Mouse (Mus musculus) ES-E14 (cell line): ENCODE data around the gene Nsmf. TPM values are rescaled to one million over a fixed set of nuclear protein-coding genes. Genes with fewer than 3 reads are reported as not detected.

Experiments used
- DNase-seq: peaks from one replicate; pipeline ENCODE4 v3.0.0-alpha.2; 2013; ENCODE audit warnings: low read depth, low spot score
- H3K27ac ChIP-seq: 2 replicates; pipeline ENCODE4 v1.5.1; 2012; ENCODE audit warnings: low read depth, mild to moderate bottlenecking, low read length, moderate library complexity, mixed read lengths; ENCODE audit not compliant: poor library complexity, insufficient read depth, severe bottlenecking
- H3K36me3 ChIP-seq: 2 replicates; pipeline ENCODE4 v1.6.1; 2012; ENCODE audit warnings: mild to moderate bottlenecking, low read length, moderate library complexity, mixed read lengths; ENCODE audit not compliant: control insufficient read depth, poor library complexity, insufficient read depth, severe bottlenecking
- H3K4me1 ChIP-seq, 2 experiments: fragments of 150-350 bp in 1 of 2; sonication (generic) in 1 of 2; 2 replicates each; pipeline ENCODE4 v1.6.1; 2012; ENCODE audit warnings: low read length in 2 of 2, mild to moderate bottlenecking in 1 of 2, mixed read lengths in 1 of 2; ENCODE audit not compliant: control insufficient read depth in 2 of 2, insufficient read depth in 2 of 2, poor library complexity in 1 of 2
- H3K4me3 ChIP-seq, 2 experiments: fragments of 150-350 bp in 1 of 2; sonication (generic) in 1 of 2; 2 replicates each; pipeline ENCODE4 v1.5.1; 2012; ENCODE audit warnings: low read length in 2 of 2, low read depth in 1 of 2, mild to moderate bottlenecking in 1 of 2, mixed read lengths in 1 of 2; ENCODE audit not compliant: insufficient read depth in 1 of 2, poor library complexity in 1 of 2, severe bottlenecking in 1 of 2
- H3K9ac ChIP-seq: 2 replicates; pipeline ENCODE4 v1.6.1; 2012; ENCODE audit warnings: low read depth, mild to moderate bottlenecking, low read length, mixed read lengths; ENCODE audit not compliant: poor library complexity, insufficient read depth, severe bottlenecking
- H3K9me3 ChIP-seq: fragments of 150-350 bp; sonication (generic); 2 replicates; pipeline ENCODE4 v1.6.1; 2012; ENCODE audit warnings: low read depth, mild to moderate bottlenecking, low read length; ENCODE audit not compliant: control insufficient read depth, insufficient read depth
- CHD2 ChIP-seq: IDR thresholded peaks from 2 replicates; pipeline ENCODE4 v1.6.1; 2014; ENCODE audit warnings: mild to moderate bottlenecking, low read depth, low read length, inconsistent platforms
- HCFC1 ChIP-seq: IDR thresholded peaks from 2 replicates; pipeline ENCODE4 v1.6.1; 2012; ENCODE audit warnings: low read length, inconsistent platforms, borderline replicate concordance; ENCODE audit not compliant: insufficient read depth
- MAFK ChIP-seq: IDR thresholded peaks from 2 replicates; pipeline ENCODE4 v1.6.1; 2014; ENCODE audit warnings: mild to moderate bottlenecking, low read depth, low read length, inconsistent platforms; ENCODE audit not compliant: insufficient read depth
- ZC3H11A ChIP-seq: IDR thresholded peaks from 2 replicates; pipeline ENCODE4 v1.6.1; 2012; ENCODE audit warnings: low read depth, mild to moderate bottlenecking, inconsistent platforms, low read length, borderline replicate concordance
- ZNF384 ChIP-seq: IDR thresholded peaks from 2 replicates; pipeline ENCODE4 v1.6.1; 2012; ENCODE audit warnings: low read depth, low read length, inconsistent platforms
- in situ Hi-C, 2 experiments: fragments of 600-800 bp; cut with MboI; formaldehyde crosslinking; loops; one replicate each; pipeline ENCODE4 v1.15.1; 2025; ENCODE audit warnings: low sequenced_read_pairs in 2 of 2, inconsistent platforms in 1 of 2; ENCODE audit not compliant: unreplicated experiment in 2 of 2
- total RNA-seq: library from RNA; depleted of rRNA; stranded (reverse); fragments of 300-350 nt; gene quantifications from 2 replicates; pipeline ENCODE4 v1.2.3, GENCODE M21; 2012

The Nsmf gene
- total RNA-seq, 1 experiment: 9.3 TPM

- TF ChIP-seq ZC3H11A (no peak), MAFK (no peak), CHD2 (no peak), ZNF384 (no peak), HCFC1 (no peak)
- H3K4me1 ChIP-seq: peaks cover 0 to 7% of the 10 kb centered on the region in 2 experiments; a peak in 1 of 4 replicates
- H3K27ac ChIP-seq: no peak overlapping the region
- H3K4me3 ChIP-seq: no peak overlapping the region
- in situ Hi-C loops: no loop called here
- no peak for DNase-seq
- no peak overlapping the region for H3K9ac ChIP-seq
- peaks cover 3% of the 10 kb centered on the region; the same call in 1 of the 2 replicates for H3K36me3 ChIP-seq
- H3K9me3 ChIP-seq: no peaks in the 10 kb centered on the region
Measured at GRCm38 (mm10) chr2:25053101-25053500, 1.1 kb upstream of the Nsmf start.

DNA sequence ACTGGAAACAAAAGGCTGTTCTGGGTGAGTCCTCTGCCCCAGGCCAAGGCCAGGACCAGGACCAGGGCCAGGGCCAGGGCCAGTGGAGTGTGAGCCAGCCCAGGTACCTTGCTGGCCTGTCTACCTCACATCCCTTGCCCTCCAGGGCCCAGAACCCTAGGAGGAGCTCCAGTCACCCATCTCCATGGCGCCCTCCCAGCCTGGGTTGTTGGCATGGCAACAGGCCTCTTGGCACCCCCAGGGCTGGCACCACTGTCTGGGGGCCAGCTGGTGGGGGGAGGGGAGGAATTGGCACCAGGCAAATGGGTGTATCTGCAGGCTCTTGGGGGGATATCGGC is 882 bp downstream of the Nsmf start:
- Histone ChIP-seq H3K36me3 (no peaks in the 10 kb centered on the region), H3K9me3 (no peaks in the 10 kb centered on the region), H3K27ac (no peak overlapping the region), H3K4me1 (peaks cover 0 to 10% of the 10 kb centered on the region in 2 experiments; a peak in 1 of 4 replicates), H3K9ac (no peak overlapping the region), H3K4me3 (no peak overlapping the region; a peak in 2 of 4 replicates)
- DNase-seq: no peak
- TF ChIP-seq ZC3H11A (no peak), ZNF384 (no peak), CHD2 (no peak), MAFK (no peak), HCFC1 (no peak)
- in situ Hi-C loops: no loop called here

GRCm38 (mm10) chr2:25055409-25056155 is 1.4 kb downstream of the Nsmf start:
- DNase-seq: no peak
- H3K27ac ChIP-seq: no peak overlapping the region
- no peaks in the 10 kb centered on the region for H3K36me3 ChIP-seq
- no peaks in the 10 kb centered on the region for H3K9me3 ChIP-seq
- TF ChIP-seq ZNF384: no peak
- TF ChIP-seq HCFC1: no peak
- no peak for TF ChIP-seq CHD2
- no peak overlapping the region for H3K9ac ChIP-seq
- peak overlapping the region in 1 of 2 experiments; percentile 37; a peak in 1 of 4 replicates for H3K4me3 ChIP-seq
- in situ Hi-C loops: no loop called here
- H3K4me1 ChIP-seq: peaks cover 0 to 10% of the 10 kb centered on the region in 2 experiments; a peak in 1 of 4 replicates

GRCm38 (mm10) chr2:25058926-25059325 is 4.8 kb downstream of the Nsmf start:
- in situ Hi-C loops: no loop called here
- no peak overlapping the region for H3K27ac ChIP-seq
- peaks cover 0 to 10% of the 10 kb centered on the region in 2 experiments; a peak in 1 of 4 replicates for H3K4me1 ChIP-seq
- TF ChIP-seq ZNF384: no peak
- no peak for TF ChIP-seq ZC3H11A
- no peak for TF ChIP-seq HCFC1
- TF ChIP-seq CHD2: no peak
- TF ChIP-seq MAFK: no peak
- no peaks in the 10 kb centered on the region for H3K9me3 ChIP-seq
- H3K36me3 ChIP-seq: no peaks in the 10 kb centered on the region
- no peak overlapping the region for H3K4me3 ChIP-seq
- no peak for DNase-seq
- no peak overlapping the region for H3K9ac ChIP-seq
